Mouse (Mus musculus) testis, postnatal 10 days (tissue): ENCODE data around the gene Ms4a10.

Experiments
- DNase-seq: peaks from one replicate; pipeline ENCODE4 v3.0.0; 2021; ENCODE audit warnings: low spot score

The Ms4a10 gene

GRCm38 (mm10) chr19:10916506-10916905 is 58.0 kb downstream of the Ms4a10 start:
- DNase-seq: no peak

GRCm38 (mm10) chr19:10914870-10915269 is 59.6 kb downstream of the Ms4a10 start:
- no peak for DNase-seq

- DNase-seq: no peak
Observed at GRCm38 (mm10) chr19:10914291-10914690, 60.2 kb downstream of the Ms4a10 start.
